Mouse (Mus musculus): ENCODE results near the gene Appl2.
"Not testable (repeated sequence)": the region's sequence is repeated elsewhere in the genome, so short reads cannot be mapped to it uniquely, and the experiment has no call there.

The Appl2 gene

DNA sequence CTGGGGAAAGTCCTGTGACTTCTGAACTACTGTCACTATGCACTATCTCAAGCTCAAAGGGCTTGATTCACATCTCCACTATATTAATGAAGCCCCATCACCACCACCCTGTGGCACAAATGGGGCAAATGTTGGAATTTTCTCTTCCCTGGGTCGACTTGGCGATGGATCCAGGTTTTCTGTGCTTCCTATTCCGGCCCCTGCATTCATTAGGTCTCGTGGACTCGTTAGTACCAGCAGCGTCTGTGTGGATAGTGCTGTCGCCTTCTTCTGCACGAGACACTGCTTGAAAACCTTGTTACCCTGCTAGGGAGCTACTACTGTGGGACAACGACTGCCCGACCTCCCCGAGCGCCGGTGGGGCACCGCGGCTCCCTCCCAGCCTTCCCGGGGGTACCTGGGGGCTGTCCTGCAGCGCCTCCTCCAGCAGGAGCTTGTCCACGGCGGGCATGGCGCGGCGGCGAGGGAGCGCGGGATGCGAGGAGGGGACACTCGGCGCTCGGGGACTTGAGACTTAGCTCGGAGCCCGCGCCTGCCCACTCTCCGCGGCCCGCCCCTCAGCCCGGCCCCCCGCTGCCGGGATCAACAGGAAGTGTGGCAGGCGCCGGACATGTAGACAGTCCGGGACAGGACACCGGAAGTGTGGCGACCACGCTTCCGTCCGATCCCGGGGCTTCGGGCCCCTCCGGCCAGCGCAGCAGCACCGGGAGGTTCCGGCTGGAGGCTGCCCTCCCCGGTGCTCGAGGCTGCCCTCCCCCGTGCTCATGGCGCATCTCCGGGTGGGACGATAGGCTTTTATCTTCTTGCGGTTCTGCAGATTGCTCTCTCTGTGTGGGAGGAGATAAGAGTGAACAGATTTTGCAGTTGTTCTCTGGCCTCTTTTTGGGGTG is at the start of gene Appl2:
TSS of gene Appl2 (minus strand) at position 608 of the 890 bp plus-strand sequence.
- peak; percentile 83 for DNase-seq (ENCODE audit: low spot score)

- DNase-seq (ENCODE audit: low spot score): no peak
Measured at GRCm38 (mm10) chr10:83696226-83696625, 47.7 kb upstream of the Appl2 start.

DNA sequence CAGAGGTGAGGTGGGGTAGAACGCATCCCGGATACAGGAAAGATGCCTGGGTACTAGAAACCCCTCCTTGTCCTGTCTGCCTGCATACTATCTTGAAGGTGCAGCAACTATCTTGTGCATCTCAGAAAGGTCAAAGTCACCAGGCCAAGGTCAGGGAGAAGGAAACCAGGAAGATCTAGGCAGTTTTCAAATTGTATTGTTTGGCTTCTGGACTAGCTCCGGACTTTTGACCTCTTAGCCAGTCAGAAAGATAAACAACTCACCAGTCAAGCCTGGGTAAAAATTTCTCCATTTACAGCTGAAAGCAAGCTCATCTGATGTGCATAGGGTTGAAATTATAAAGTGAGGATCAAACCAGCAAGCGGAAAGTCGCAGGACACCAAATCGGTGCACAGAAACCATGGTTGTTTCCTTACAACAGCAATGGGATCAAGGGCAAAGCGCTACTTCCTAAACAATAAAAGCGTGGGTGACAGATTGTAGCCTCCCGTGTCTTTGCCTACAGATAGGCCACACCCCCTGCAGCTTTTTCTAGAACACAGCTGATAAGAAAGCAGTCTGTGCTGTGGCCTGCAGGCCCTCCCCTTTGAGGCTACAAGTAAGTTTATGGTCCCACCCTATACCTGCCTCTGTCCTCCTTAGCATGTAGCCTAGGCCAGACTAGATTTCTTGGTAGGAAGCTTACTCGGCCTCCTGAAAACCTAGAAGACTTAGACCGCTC is 43.8 kb upstream of the Appl2 start:
- no peak for DNase-seq (ENCODE audit: low spot score)

DNA sequence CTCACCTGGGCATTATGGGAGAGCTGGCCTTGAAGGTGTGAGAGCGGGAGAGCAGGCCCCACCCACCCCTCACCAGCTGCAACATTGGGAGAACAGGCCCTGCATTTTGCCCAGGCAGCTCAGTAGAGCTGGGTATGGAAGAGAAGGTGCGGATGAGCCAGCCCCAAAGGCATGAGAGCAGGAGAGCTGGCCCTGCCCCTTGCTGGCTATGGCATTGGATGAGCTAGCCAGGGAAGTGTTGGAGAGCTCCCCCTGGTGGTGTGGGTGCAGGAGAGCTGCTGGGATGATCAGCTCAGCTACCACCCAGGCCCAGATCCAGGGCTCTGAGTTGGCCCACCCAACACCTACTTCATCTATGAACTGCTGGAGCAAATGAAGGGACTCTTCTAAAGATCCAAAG is 39.7 kb upstream of the Appl2 start:
- no peak for DNase-seq (ENCODE audit: low spot score)

DNA sequence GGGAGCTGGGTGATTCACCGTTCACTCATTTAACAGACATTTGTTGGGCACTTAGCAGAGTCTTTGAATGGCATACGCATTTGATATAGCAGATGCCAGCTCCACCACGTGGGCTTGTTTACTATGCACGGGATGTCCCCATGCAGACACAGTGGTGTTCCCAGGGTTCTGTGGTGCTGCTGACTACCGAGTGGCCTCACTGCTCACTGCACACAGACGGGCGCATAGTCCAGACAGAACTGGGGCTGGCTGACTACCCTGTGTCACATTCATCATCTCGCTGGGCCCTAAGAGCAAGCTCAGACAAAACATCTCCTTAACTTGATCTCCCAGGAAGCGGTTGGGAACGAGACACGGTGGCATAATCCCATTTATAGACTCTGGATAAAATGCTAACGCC is 32.8 kb upstream of the Appl2 start:
- DNase-seq (ENCODE audit: low spot score): no peak

DNA sequence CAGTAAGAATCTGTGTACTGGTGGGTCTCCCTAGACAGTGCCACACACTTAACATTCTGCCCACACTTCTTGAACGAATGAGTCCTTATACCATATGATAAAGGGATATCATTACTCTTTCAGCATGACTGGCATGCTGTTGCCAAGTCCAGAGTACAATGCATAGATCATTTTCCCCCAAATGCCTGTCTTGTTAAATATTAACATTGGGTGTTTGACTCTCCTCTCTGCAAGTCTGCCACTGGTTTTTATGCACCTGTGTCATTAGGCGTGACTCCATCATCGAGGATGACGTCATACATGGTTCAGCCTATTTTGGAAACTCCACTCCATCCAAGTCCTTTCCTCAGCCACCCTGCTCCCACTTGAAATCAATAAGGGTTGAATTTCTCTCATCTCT is 18.0 kb upstream of the Appl2 start:
- DNase-seq (ENCODE audit: low spot score): no peak

DNA sequence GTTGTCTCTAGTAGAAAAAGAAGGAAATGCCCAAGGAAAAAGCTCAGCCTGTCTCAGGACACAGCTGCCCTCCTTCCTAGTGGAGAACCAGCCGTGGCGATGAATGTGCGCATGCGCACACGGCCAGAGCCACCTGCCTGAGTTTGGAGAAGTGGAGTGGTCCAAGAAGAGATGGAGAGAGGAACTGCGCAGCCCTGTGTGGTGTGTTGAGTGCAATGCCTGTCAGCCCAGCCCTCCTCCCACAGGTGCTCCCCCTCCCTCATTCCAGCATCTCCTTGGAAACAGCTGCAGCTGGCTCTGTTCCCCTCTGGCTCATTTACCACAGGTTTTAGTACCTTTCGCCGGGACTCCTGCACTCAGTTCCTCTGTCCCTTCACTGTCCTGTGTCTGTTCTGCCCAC is 13.4 kb upstream of the Appl2 start:
- DNase-seq (ENCODE audit: low spot score): no peak

GRCm38 (mm10) chr10:83660605-83661004 is 12.1 kb upstream of the Appl2 start:
- DNase-seq (ENCODE audit: low spot score): no peak

DNA sequence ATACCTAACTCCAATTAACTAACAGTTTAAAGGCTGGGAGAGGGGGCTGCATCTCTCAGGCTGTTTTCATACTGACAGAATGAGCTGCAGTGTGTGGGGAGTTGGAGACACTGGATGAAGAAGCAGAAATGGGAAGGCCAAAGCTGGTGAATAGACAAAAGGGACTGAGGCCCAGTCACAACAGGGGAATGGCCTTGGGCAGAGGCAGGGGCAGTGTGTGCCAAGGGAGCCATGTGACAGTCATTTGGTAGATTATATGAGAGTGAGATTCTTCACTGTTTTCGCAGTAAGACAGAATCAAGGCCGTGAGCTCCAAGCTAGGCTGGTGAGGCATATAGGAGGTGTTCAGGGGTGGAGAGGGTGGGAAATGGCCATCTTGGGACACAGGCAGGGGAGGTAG is 6.1 kb upstream of the Appl2 start:
- no peak for DNase-seq (ENCODE audit: low spot score)

- not testable (repeated sequence) for DNase-seq (ENCODE audit: low spot score)
Measured at GRCm38 (mm10) chr10:83652205-83652866, 3.8 kb upstream of the Appl2 start.

- no peak for DNase-seq (ENCODE audit: low spot score)
Measured at GRCm38 (mm10) chr10:83649037-83649436, 499 bp upstream of the Appl2 start.

- DNase-seq (ENCODE audit: low spot score): no peak
Measured at GRCm38 (mm10) chr10:83646351-83646885, 2.1 kb downstream of the Appl2 start.

- DNase-seq (ENCODE audit: low spot score): no peak
Measured at GRCm38 (mm10) chr10:83645716-83645990, 2.9 kb downstream of the Appl2 start.

DNA sequence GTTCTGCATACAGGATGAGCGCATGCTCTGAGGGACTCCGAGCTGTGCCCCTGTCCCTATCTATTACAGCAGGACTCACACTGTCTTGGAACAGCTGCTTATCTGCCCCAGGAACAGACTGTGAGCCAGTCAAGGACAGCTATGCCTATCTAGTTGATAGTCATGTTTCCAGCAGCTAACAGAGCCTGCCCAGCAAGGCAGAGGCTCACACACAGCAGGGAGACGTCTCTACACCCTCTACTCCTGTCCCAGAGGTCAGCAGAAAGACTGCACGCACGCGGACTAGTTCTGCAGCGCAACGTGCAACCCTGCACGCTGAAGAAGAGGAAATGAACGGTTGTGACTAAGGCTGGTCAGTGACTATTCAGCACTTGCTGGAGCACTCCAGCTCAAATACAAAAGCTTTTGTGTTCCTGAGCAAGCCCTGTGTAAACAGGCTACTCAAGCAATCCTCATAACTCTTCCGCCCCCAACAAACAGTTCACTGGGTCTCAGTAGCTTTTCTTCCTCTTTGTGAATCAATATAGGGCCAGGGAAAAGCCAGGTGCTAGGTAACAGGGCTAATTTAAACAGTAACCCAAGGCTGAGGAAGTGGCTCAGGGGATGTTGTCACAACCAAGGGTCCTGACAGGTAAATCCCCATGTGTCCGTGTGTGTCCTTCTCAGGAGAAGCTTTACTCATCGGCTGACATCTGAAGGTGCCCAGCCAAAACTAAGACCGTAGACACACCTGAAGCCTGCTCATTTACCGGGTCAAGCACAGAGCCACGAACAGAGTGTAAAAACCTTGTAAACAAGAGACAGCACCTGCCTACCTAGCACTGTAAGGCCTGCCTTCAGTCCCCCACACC is 3.4 kb downstream of the Appl2 start:
- DNase-seq (ENCODE audit: low spot score): no peak

- DNase-seq (ENCODE audit: low spot score): no peak
Measured at GRCm38 (mm10) chr10:83644167-83644566, 4.4 kb downstream of the Appl2 start.

DNA sequence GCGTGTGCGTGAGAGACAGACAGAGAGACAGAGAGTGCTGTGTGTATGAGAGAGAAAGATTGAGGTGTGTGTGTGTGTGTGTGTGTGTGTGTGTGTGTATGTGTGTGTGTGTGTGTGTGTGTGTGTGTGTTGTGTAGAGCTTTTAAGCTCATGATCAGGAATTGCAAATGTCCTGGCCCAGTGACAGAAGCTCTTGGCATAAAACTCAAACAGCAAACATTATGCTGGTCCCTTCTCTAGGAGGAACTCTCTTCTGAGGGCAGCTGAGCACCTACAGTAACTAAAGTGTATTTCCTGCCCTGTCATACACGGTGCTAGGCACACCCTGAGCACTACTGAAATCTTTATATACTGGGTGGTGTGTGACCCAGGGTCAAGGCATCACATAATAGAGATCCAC is 6.9 kb downstream of the Appl2 start:
- DNase-seq (ENCODE audit: low spot score): no peak

- no peak for DNase-seq (ENCODE audit: low spot score)
Measured at GRCm38 (mm10) chr10:83639881-83640386, 8.6 kb downstream of the Appl2 start.

GRCm38 (mm10) chr10:83637295-83637694 is 11.2 kb downstream of the Appl2 start:
- no peak for DNase-seq (ENCODE audit: low spot score)

DNA sequence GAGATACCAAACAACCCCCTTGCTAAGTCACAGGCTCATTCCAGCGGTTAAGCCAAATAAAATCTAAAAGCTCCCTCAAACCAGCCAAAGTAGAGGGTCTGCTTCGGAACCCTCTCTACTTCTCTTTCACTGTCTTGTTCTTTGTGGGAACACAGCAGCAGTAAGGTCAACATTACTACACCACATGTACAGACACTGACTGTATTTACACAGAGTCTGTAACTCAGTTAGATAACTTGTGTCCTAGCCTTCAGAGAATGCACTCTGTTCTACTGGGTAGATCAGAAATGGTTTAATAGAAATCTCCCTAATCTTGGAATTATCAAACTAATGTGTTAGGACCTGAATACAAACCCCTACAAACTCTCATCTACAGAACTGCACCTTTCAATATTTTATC is 12.3 kb downstream of the Appl2 start:
- no peak for DNase-seq (ENCODE audit: low spot score)

GRCm38 (mm10) chr10:83634461-83634860 is 14.1 kb downstream of the Appl2 start:
- no peak for DNase-seq (ENCODE audit: low spot score)

DNA sequence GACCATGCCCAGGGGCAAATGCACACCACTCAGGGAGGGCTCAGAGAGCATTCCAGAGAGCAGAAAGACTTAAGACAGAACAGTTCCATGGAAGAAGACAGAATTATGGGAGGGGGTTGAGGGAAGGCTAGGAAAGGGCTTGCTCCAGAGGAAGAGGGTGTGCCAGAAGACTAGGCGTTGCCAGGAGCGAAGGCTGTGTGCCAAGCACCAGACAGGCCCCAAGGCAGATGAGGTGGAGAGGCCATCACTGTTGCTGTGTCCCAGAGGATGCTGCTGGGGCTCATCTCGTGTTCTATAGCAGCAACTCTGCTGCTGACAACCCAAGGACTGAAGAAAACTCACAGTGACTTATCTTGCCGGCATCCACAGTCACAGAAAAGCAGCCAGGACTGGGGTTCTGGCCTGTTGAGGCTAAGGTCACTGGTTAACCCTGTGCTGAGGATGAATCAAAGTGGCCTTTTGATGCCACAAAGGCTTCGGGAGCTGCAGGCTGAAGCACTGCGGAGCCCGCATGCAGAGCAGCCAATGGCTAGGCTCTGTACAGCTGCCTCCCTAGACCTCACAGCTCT is 15.6 kb downstream of the Appl2 start:
- no peak for DNase-seq (ENCODE audit: low spot score)
